Mouse (Mus musculus): ENCODE measurements around the gene Usp44.

GRCm38 (mm10) chr10:93783216-93784013, 47.9 kb upstream of the Usp44 start:
- no peak for TF ChIP-seq CTCF (IDR thresholded peaks at IDR 0.05; ENCODE audit: borderline replicate concordance, insufficient read depth, low read length)
- TF ChIP-seq POLR2A (IDR thresholded peaks at IDR 0.05; ENCODE audit: low read depth, low read length) = no peak

Measured in embryonic fibroblast, embryonic 13.5 days (primary cell).